Mouse (Mus musculus): ENCODE results near the gene Sprtn. TPM values are rescaled to one million over a fixed set of nuclear protein-coding genes. Genes with fewer than 3 reads are reported as not detected.

Gene Sprtn
- polyA plus RNA-seq, 1 experiment from 2014 or later = 7.2 TPM

DNA sequence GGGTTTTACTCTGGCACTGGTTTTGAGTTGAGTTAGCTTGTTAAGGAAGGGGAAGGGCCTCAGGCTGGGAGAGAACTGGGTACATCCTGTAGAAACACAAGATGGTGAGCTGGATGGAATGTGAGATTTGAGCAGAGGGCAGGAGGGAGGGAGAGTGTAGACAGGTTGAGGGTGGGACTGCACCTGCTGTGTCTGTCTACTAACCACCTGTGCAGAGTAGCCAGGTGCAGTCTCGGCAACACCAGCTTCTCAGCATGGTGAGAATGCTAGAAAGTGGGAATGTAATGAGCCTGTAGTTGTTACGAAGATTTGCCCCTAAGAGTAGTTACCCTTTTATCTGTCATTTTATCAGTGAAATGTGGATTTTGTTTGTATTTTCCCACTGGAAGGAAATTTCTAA, 7.8 kb downstream of the Sprtn start:
- peaks cover 12% of the 10 kb centered on the region for H3K4me1 ChIP-seq (replicated peaks)
- no peak overlapping the region for H3K4me2 ChIP-seq
- H3K9ac ChIP-seq = no peak overlapping the region
- ATAC-seq (replicated peaks; ENCODE audit: insufficient number of reproducible peaks, insufficient read depth, low FRiP score, low read depth) = no peak
- no peaks in the 10 kb centered on the region for H3K27me3 ChIP-seq
- H3K4me3 ChIP-seq = no peak overlapping the region
- peaks cover 67% of the 10 kb centered on the region for H3K36me3 ChIP-seq
- no peak overlapping the region for H3K27ac ChIP-seq
- H3K9me3 ChIP-seq (replicated peaks) = no peaks in the 10 kb centered on the region
- 87% methylated on average over 2 of the region's 2 CpGs for WGBS

DNA sequence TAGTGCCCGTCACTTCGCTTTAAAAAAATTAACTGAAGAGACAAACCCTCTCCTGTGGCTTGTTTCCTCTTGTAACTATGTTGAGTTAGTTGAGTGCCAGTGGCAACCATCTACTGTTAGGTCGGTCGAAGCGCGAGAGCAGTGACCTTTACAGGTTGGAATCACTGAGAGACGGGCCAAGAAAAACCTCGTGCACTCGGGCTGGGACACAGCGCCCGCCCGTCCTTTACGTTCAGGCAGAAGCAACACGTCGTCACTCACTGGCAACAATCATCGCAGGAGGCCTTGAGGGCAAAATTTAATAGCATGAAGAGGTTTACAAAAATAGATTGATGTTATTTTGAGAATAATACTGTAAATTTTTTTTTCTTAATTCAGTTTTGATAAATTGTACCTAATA, 12.2 kb downstream of the Sprtn start:
- WGBS = 46% methylated on average over 16 of the region's 16 CpGs
- Histone ChIP-seq H3K36me3 (peaks cover 70% of the 10 kb centered on the region), H3K4me3 (no peak overlapping the region), H3K4me2 (no peak overlapping the region), H3K9me3 (replicated peaks) (no peaks in the 10 kb centered on the region), H3K27me3 (no peaks in the 10 kb centered on the region), H3K27ac (peak overlapping the region; percentile 55), H3K4me1 (replicated peaks) (peaks cover 15% of the 10 kb centered on the region), H3K9ac (no peak overlapping the region)
- ATAC-seq (replicated peaks; ENCODE audit: insufficient number of reproducible peaks, insufficient read depth, low FRiP score, low read depth) = 0 out of 2 replicates have a peak, but pooled peaks have one; percentile 56

DNA sequence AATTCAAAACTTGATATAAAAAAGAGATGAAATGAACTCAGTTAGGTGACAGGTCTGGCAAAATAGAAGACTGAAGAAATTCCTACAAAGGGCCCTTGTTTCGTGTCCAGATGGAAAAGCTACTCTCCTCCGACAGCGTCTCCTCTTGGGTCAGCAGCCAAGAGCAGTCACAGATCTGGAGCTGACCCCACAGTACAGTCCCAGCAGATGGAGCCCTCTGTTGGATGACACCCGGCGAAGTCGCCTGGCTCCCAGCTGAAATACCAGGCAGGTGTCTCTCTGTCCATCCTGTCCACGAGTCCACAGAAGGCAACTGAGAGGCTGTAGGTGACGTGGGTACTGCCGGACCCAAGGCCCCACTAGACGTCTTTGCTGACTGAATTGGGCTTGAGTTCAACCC, 12.7 kb downstream of the Sprtn start:
- Histone ChIP-seq H3K4me3 (no peak overlapping the region), H3K4me2 (no peak overlapping the region), H3K36me3 (peaks cover 71% of the 10 kb centered on the region), H3K9ac (no peak overlapping the region), H3K27ac (peak overlapping the region; percentile 60; the same call in 1 of the 2 replicates), H3K4me1 (replicated peaks) (peaks cover 15% of the 10 kb centered on the region), H3K27me3 (no peaks in the 10 kb centered on the region), H3K9me3 (replicated peaks) (no peaks in the 10 kb centered on the region)
- ATAC-seq (replicated peaks; ENCODE audit: insufficient number of reproducible peaks, insufficient read depth, low FRiP score, low read depth) = no peak
- WGBS = 63% methylated on average over 10 of the region's 10 CpGs

DNA sequence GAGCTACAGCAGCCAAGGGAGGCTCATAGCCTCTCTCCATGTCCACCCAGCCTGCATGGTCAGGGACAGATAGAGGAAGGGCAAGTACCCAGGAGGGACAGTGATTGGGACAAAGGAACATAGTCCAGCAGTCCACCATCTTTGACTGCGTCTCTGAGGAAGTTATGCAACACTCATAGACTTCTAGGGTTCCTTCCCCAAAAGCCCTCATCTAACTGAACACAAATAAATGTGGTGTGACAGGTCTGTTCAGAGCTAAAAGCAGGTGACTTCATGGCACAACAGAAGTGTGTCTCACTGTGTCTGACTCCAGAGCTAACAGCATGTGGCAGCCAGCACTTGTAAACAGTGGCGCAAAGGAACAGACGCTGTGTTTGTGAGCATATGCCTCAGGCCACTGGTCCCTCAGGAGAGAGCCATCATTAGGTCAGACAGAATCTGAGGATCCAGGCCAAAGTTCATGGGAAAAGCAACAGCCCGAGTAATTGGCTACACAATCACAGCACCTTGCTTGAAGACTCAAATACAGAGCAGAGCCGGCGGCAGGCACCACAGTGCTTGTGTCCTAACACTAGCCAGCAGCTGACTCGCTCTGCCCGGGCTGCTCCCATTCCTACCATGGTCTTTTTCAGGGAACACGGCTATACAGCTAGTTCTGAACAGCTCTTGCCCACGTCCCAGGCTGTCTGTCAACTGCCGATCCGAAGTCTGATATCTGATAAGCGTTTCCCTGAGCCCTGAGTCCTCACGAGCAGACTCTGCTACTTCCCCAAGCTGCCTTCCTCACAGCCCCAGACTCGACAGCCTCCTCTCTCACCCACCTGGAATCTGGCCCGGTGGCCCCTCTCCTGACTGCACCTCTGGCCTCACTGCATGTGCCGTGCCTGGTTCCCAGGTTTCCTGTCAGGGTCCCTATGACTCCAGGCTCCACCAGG, 14.5 kb downstream of the Sprtn start:
- H3K9ac ChIP-seq = 0 out of 2 replicates have a peak overlapping the region, but pooled peaks have one; percentile 3
- 62% methylated on average over 17 of the region's 17 CpGs for WGBS
- H3K9me3 ChIP-seq (replicated peaks) = no peaks in the 10 kb centered on the region
- H3K4me1 ChIP-seq (replicated peaks) = peaks cover 28% of the 10 kb centered on the region
- no peak overlapping the region for H3K4me2 ChIP-seq
- peaks cover 58% of the 10 kb centered on the region for H3K36me3 ChIP-seq
- no peaks in the 10 kb centered on the region for H3K27me3 ChIP-seq
- no peak for ATAC-seq (replicated peaks; ENCODE audit: insufficient number of reproducible peaks, insufficient read depth, low FRiP score, low read depth)
- no peak overlapping the region for H3K4me3 ChIP-seq
- no peak overlapping the region for H3K27ac ChIP-seq

DNA sequence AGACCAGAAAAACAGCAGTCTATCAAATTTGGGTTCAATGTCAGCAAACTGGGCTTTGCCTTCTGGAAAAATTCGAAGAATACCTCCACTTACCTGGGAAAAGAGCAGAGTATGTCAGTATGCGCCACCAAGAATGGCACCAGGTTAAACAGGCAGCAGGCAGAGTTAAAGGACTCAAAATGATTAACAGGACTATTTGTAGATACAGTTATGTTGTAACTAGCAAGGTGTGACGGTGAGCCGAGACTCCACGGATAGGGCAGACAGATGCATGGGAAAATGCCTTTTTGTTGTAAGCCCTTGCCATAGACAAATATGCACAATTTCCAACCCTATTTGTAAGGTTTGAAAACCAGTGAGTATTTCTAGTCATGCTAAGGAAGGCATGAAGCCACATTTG, 16.4 kb downstream of the Sprtn start:
- no peak overlapping the region for H3K4me2 ChIP-seq
- ATAC-seq (replicated peaks; ENCODE audit: insufficient number of reproducible peaks, insufficient read depth, low FRiP score, low read depth) = no peak
- H3K9ac ChIP-seq = no peak overlapping the region
- H3K4me1 ChIP-seq (replicated peaks) = peaks cover 41% of the 10 kb centered on the region
- 95% methylated on average over 5 of the region's 5 CpGs for WGBS
- no peak overlapping the region for H3K27ac ChIP-seq
- no peaks in the 10 kb centered on the region for H3K9me3 ChIP-seq (replicated peaks)
- H3K4me3 ChIP-seq = no peak overlapping the region
- H3K36me3 ChIP-seq = peaks cover 42% of the 10 kb centered on the region
- no peaks in the 10 kb centered on the region for H3K27me3 ChIP-seq

DNA sequence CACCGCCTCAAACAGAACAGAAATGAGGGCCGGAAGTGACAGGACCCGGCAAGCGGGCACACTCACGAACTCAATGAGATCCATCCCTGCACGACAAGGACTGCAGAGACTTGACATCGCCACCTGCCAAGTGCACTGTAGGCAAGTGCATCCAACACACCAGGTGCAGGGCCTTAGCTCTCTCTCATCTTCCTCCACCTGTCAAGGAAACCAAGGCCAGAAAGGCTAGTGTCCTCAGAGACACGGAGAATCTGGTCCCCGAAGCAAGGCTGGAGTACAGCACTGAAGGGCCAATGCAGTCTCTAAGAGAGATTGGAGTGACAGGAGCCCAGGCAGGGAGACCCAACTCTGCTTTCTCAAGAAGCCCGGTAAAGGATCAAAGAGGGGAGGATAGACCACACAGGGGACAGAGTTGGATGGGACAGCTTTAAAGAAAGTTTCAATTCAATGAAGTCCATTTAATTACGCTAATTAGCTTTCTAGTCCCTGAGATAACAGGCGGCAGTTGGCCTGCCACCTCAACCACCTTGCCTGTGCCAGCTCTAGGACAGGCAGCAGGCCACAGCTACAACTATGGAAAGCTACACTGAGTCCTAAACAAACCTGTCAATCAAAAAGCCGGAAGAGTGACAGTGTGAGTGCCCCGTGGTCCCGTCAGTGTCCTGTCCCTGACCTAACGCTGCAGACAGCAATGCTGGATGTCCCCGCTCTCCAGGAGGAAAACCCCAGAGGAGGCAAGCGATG, 20.2 kb downstream of the Sprtn start:
- no peak overlapping the region for H3K27ac ChIP-seq
- WGBS = 75% methylated on average over 18 of the region's 18 CpGs
- no peak overlapping the region for H3K9ac ChIP-seq

DNA sequence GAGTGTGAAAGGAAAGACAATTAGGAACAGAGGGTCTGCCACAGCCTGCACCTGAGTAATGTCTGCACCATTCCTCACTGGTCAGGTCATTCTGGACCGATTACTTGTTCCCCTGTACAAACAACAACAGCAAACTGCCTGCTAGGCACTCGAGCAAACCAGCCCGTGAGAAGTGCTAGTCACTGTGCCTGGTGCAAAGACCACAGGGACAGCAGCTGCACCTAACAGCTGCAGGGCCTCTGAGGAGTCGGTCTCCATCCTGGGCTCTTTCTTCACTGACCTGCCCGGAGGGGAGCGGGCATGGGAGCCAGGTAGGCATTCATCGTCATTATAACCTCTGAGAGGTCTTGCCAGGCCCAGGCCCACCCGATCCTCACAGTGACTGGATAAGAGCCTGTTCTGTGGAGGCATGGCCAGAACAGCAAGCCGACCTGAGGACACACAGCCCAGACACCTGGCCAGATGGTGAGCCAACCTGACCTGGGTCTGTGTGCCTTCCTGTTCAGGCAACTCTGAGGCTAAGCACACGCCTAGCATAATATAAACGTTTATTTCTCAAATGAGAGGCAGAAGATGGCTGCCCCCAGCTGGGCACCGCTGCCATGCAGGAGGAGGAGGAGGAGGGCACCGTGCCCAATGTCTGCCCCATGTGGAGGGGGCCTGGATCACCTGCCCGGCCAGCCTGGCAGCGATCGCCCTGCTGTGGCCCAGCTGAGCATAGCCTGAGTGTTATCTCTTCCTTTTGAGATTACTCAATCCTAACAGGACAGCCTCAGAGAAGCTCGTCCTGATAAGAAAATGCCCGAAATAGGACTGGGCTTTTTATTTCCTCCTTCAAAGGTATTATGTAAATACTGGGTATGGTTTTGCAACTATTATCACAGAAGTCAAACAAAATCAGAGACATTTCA, 23.9 kb downstream of the Sprtn start:
- no peak overlapping the region for H3K9ac ChIP-seq
- WGBS = 45% methylated on average over 18 of the region's 18 CpGs
- H3K4me2 ChIP-seq = peak overlapping the region; percentile 38

More for the DNA sequence above, 20.2 kb downstream of the Sprtn start:
- Histone ChIP-seq H3K36me3 (peaks cover 27% of the 10 kb centered on the region), H3K4me2 (no peak overlapping the region), H3K4me3 (no peak overlapping the region), H3K9me3 (replicated peaks) (no peaks in the 10 kb centered on the region), H3K27me3 (no peaks in the 10 kb centered on the region), H3K4me1 (replicated peaks) (peaks cover 62% of the 10 kb centered on the region)
- ATAC-seq (replicated peaks; ENCODE audit: insufficient number of reproducible peaks, insufficient read depth, low FRiP score, low read depth) = no peak

DNA sequence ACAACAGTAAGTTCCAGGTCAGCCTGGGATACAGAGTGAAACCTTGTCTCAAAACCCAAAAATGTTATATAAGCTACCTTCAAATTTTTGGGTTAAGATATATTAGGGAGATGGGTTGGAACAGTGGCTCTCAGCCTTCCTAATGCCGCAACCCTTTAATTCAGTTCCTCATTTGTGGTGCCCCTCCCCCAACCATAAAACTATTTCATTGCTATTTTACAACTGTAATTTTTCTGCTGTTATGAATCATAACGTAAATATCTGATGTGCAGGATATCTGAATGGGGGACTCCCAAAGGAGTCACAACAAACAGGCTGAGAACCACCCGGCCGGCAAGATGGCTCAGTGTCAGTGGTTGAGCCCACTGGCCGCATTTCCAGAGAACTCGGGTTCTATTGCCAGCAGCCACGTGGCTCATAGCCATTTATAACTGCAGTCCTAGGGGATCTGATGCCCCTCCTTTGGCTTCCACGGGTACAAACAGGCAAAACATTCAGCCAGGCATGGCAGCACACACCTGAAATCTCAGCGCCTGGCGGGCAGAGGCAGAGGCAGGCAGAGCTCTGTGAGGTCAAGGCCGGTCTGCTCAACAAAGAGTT, 24.9 kb downstream of the Sprtn start:
- no peaks in the 10 kb centered on the region for H3K9me3 ChIP-seq (replicated peaks)
- 64% methylated on average over 11 of the region's 11 CpGs for WGBS
- no peak for ATAC-seq (replicated peaks; ENCODE audit: insufficient number of reproducible peaks, insufficient read depth, low FRiP score, low read depth)
- H3K4me1 ChIP-seq (replicated peaks) = peaks cover 84% of the 10 kb centered on the region
- no peaks in the 10 kb centered on the region for H3K36me3 ChIP-seq
- no peaks in the 10 kb centered on the region for H3K27me3 ChIP-seq
- H3K4me3 ChIP-seq = no peak overlapping the region
- no peak overlapping the region for H3K9ac ChIP-seq
- peak overlapping the region; percentile 53 for H3K27ac ChIP-seq
- peak overlapping the region; percentile 38; the same call in 1 of the 2 replicates for H3K4me2 ChIP-seq

More for the DNA sequence above, 23.9 kb downstream of the Sprtn start:
- no peak overlapping the region for H3K4me3 ChIP-seq
- peaks cover 83% of the 10 kb centered on the region for H3K4me1 ChIP-seq (replicated peaks)
- H3K27ac ChIP-seq = peak overlapping the region; percentile 53
- no peaks in the 10 kb centered on the region for H3K9me3 ChIP-seq (replicated peaks)
- no peak for ATAC-seq (replicated peaks; ENCODE audit: insufficient number of reproducible peaks, insufficient read depth, low FRiP score, low read depth)
- H3K36me3 ChIP-seq = no peaks in the 10 kb centered on the region
- H3K27me3 ChIP-seq = no peaks in the 10 kb centered on the region

DNA sequence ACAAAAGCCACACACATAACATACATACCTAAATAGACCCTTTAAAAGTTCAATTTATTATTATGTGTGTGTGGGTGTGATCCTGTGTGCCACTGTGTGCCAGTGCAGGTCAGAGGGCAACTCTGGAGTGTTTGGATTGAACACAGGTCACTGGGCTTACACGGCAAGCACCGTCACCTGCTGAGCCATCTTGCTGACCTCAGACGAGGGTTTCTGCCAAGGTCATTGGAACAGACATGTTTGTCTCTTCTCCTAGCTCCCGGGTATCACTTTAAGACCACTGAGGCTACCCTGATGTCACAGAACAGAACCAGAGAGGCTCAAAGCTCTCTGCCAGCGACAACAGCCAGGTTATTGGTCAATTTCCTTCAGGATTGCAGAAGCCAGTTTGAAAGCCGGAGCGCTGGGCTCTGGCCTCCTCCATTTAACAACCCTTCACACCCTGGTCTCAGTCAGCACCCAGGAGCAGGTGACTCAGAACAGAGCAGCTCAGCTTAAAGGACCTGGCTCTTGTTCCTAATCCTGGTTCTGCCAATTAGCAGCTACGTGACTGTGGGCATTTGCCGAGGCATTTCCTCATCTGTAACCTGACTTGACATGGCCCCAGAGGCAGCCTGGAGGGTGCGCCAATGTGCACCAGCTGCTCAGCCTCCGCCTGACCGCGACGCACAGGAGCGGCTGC, 26.4 kb downstream of the Sprtn start:
- H3K4me1 ChIP-seq (replicated peaks) = peaks cover 85% of the 10 kb centered on the region
- H3K27me3 ChIP-seq = no peaks in the 10 kb centered on the region
- no peaks in the 10 kb centered on the region for H3K9me3 ChIP-seq (replicated peaks)
- no peaks in the 10 kb centered on the region for H3K36me3 ChIP-seq
- 83% methylated on average over 15 of the region's 15 CpGs for WGBS
- ATAC-seq (replicated peaks; ENCODE audit: insufficient number of reproducible peaks, insufficient read depth, low FRiP score, low read depth) = no peak
- H3K9ac ChIP-seq = no peak overlapping the region
- H3K27ac ChIP-seq = no peak overlapping the region
- no peak overlapping the region for H3K4me3 ChIP-seq
- no peak overlapping the region for H3K4me2 ChIP-seq

Data from heart, embryonic 15.5 days (tissue).